Mouse (Mus musculus) gastrocnemius, adult 8-10 months (tissue): ENCODE results near the gene Dupd1. TPM values are rescaled to one million over a fixed set of nuclear protein-coding genes. Genes with fewer than 3 reads are reported as not detected.
"Not testable (repeated sequence)": the region's sequence is repeated elsewhere in the genome, so short reads cannot be mapped to it uniquely, and the experiment has no call there.

ENCODE experiments used
- DNase-seq, 2 experiments: peaks; one replicate each; pipeline ENCODE4 v3.0.0; 2022; ENCODE audit warnings: low spot score in 2 of 2
- total RNA-seq, 4 experiments: library from RNA; stranded (reverse); gene quantifications; 2 replicates each; pipeline ENCODE4 v1.2.4; 2022

Gene Dupd1
- total RNA-seq, 4 experiments from 2014 or later, result 23.7 to 47.1 (median 35.0) TPM

GRCm38 (mm10) chr14:21676223-21676622, 38.2 kb downstream of the Dupd1 start:
- DNase-seq, result no peak

- DNase-seq, result no peak
Observed at GRCm38 (mm10) chr14:21674471-21674870, 39.9 kb downstream of the Dupd1 start.

- DNase-seq, result no peak
Observed at GRCm38 (mm10) chr14:21673100-21673499, 41.3 kb downstream of the Dupd1 start.

- DNase-seq, result not testable (repeated sequence)
Observed at GRCm38 (mm10) chr14:21670422-21671006, 43.9 kb downstream of the Dupd1 start.

GRCm38 (mm10) chr14:21669633-21670421, 44.5 kb downstream of the Dupd1 start:
- no peak for DNase-seq

- no peak for DNase-seq
Observed at GRCm38 (mm10) chr14:21669218-21669617, 45.2 kb downstream of the Dupd1 start.

GRCm38 (mm10) chr14:21662465-21663142, 51.8 kb downstream of the Dupd1 start:
- no peak for DNase-seq

- peak; percentile 30 to 39 for DNase-seq
Observed at GRCm38 (mm10) chr14:21659652-21660051, 54.7 kb downstream of the Dupd1 start.

- DNase-seq, result peak in 1 of 2 experiments; percentile 24
Observed at GRCm38 (mm10) chr14:21659155-21659554, 55.2 kb downstream of the Dupd1 start.

GRCm38 (mm10) chr14:21653813-21654212, 60.6 kb downstream of the Dupd1 start:
- DNase-seq, result no peak

GRCm38 (mm10) chr14:21640806-21641435, 73.5 kb downstream of the Dupd1 start:
- DNase-seq, result no peak

GRCm38 (mm10) chr14:21636548-21636947, 77.8 kb downstream of the Dupd1 start:
- no peak for DNase-seq

GRCm38 (mm10) chr14:21631665-21632200, 82.6 kb downstream of the Dupd1 start:
- DNase-seq, result no peak

Other genes starting within 250 kb of the Dupd1 start
- gene Kat6b, start 233.1 kb downstream of the Dupd1 start, total RNA-seq, result 10 to 100 TPM; 18.5 to 22.6 (median 20.8) TPM
- 10 to 100 TPM; 67.9 to 82.1 (median 78.9) TPM for gene Samd8, start 36.0 kb upstream of the Dupd1 start, total RNA-seq
- 100 to 1,000 TPM; 220 to 268 (median 238) TPM for gene Dusp13, start 36.6 kb upstream of the Dupd1 start, total RNA-seq
- 100 to 1,000 TPM; 328 to 342 (median 331) TPM for gene Vdac2, start 110.7 kb upstream of the Dupd1 start, total RNA-seq
- gene Comtd1, start 134.4 kb upstream of the Dupd1 start, total RNA-seq, result 10 to 100 TPM in 2 of 4 experiments, 1 to 10 TPM in 2; 6.5 to 11.5 (median 9.7) TPM